Mouse (Mus musculus) splenic B cell, adult 2 months (primary cell): ENCODE data around the gene Stard3nl.
A peak's percentile ranks its signal among the peaks of the same experiment; 100 is the strongest.

Source experiments
- DNase-seq: peaks from one replicate; pipeline ENCODE4 v3.0.0-alpha.2; 2011; ENCODE audit warnings: low read depth, low spot score
- H3K27me3 ChIP-seq: 2 replicates; pipeline ENCODE4 v1.6.1; 2012; ENCODE audit warnings: mild to moderate bottlenecking, low read length, moderate library complexity, mixed read lengths; ENCODE audit not compliant: control insufficient read depth, poor library complexity, insufficient read depth, severe bottlenecking
- H3K36me3 ChIP-seq: 2 replicates; pipeline ENCODE4 v1.6.1; 2012; ENCODE audit warnings: mild to moderate bottlenecking, low read length, moderate library complexity, mixed read lengths; ENCODE audit not compliant: control insufficient read depth, poor library complexity, insufficient read depth, severe bottlenecking

The Stard3nl gene

DNA sequence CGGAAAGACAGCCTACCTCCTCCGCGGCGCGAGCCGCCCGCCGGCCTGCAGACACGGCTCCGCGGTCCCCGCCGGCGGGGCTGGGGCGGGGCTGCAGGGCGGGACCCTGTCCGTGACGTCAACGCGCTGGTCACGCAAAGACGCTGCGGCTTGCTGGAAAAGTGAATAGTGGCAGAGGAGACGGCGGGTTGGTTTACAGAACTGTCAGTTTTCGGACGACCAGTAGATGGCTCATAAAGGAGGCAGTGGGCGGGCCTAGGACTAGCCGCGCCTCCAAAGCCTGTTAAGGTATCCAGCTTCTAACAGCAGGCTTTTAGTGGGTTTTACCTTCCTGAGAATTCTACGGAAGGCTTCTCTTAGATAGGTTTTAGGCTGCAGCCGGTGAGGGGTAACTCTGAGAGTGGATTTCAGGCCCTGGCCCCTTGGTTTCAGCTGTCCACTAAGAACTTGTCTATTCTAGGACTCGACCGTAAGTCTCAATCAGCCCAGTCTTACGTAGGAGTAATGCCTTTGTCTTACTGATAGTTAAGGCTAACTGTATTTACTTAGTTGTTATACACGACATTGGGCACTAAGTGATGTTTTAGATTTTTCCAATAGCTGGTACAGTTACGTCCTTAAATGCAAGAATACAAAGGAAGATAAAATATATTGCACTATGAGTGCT, at the start of gene Stard3nl:
Gene Stard3nl, minus strand, starts transcription at position 108 of the 667 bp plus-strand sequence.
- H3K27me3 ChIP-seq, result no peaks in the 10 kb centered on the region
- H3K36me3 ChIP-seq, result no peaks in the 10 kb centered on the region
- peak; percentile 98 for DNase-seq

DNA sequence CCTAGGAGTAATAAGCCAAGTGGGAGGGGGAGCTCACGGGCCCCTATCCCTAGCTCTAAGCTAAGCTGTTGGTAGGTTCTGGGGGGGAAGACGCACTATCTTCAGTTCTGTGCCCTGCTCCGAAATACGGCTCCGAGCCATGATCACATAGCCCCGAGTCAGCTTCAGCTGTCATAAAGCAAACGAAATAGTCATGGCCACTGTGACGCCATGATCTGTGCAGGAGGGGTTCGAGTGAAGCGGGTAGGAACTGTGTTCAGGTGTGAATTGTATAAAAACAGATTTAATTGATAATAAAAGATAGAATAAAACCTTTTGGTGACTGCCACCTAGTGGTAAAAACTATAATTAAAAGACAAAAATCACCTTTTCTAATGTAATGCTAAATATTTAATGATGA, 42.4 kb upstream of the Stard3nl start:
- H3K27me3 ChIP-seq, result no peaks in the 10 kb centered on the region
- H3K36me3 ChIP-seq, result no peaks in the 10 kb centered on the region
- peak; percentile 42 for DNase-seq

DNA sequence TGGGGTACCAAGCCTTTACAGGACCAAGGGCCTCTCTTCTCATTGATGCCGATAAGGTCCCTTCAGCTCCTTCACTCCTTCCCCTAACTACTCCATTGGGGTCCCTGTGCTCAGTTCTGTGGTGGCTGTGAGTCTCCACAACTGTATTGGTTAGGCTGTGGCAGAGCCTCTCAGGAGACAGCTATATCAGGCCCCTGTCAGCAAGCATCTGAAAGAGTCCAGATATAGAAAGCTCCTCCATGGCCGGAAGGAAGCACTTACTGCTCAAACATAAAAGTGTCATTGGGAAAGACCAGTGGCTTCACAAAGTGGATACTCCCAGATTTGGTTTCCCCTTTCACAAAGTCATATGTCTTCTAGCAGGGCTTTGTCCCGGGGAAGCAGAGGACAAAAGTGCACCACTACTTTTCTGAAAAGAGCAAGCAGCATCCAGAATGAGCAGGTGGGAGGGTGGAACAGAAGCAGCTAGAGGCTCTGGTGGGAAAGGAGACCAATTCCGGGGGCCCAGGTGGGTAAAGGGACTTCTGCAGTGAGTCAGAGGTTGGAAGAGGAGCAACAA, 34.3 kb upstream of the Stard3nl start:
- no peak for DNase-seq
- no peaks in the 10 kb centered on the region for H3K27me3 ChIP-seq
- H3K36me3 ChIP-seq, result no peaks in the 10 kb centered on the region

DNA sequence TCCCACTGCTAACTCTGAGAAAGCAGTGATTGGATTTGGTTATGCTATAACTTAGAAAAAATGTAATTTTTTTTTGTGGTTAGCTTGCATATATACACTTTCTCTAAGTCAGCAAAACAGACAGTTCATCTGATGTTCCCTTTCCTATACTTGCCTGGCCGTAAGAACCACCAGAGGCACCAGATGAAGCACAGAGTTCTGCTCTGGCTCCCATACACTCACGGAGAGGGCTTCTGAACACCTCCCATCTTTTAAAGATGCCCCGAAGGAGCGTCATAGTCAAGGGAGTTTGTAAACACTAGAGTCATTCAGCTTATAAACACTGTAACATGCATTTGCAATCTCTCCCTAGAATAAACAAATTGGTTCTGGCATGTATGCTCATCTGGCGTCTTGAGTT, 32.5 kb upstream of the Stard3nl start:
- H3K27me3 ChIP-seq, result no peaks in the 10 kb centered on the region
- no peaks in the 10 kb centered on the region for H3K36me3 ChIP-seq
- no peak for DNase-seq

DNA sequence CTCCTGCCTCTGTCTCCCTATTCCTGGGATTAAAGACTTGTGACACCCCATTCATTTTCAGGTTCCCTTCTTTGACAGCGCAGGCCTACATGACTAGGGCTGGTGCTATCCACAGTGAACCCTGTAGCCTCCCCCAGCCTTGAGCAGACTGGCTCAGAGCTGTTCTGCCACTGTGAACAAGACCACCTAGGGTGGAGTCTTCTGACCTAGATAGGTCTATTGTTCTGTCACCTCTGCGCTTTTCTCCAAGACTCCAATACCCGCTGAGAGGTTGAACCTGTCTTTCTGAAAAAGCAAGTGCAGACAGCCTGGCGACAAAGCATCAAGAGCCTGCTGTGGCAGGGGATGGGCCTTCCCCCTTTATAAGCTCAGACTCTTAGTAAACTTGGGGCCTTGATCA, 29.0 kb upstream of the Stard3nl start:
- no peak for DNase-seq
- Histone ChIP-seq H3K36me3 (no peaks in the 10 kb centered on the region), H3K27me3 (no peaks in the 10 kb centered on the region)

DNA sequence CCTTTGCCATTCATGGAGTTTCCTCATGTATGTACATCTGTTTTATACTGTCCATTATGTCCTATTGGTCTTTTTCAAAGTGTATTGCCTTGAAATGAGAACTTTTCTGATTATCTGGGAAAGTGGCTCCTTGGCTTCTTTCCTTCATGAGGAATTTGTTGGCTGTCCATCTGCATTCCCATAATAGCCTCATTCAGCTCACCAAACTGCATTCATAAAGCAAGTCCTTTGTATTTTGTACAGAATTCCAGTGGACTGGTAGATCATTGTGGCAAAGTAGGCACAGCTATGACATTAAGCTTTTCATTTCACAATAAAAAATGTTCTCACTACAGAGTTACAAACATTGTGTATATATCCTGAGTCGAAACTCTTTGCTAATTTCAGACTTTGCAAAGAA, 26.9 kb upstream of the Stard3nl start:
- Histone ChIP-seq H3K27me3 (no peaks in the 10 kb centered on the region), H3K36me3 (no peaks in the 10 kb centered on the region)
- DNase-seq, result no peak

DNA sequence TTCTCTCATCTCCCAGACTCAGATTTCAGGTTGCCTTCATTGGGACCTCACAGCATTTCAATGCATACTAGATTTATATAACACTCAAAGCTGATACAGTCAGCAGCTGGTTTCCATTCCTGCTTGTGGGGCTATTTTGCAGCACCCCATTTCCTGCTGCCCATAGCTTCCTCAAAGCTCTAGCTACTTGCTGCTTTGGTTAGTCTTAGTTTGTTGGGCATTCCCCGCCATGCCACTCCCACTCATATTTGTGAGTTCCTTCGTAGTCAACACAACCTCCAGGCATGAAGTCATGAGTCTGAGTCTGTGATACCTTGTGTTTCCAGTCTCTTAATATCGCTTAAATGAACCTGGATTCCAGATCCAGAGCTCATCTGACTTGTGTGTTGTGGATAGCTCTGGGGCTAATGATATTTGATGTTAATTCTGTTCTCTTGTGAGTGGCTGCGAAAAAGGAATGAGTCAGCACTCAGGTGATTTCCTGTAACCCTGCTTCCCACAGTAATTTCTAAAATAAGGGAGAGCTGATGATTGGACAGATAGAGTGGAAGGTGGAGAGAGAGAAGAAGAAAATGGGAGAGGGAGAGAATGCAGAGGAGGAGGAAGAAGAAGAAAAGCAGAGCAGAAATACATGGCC, 22.4 kb upstream of the Stard3nl start:
- Histone ChIP-seq H3K36me3 (no peaks in the 10 kb centered on the region), H3K27me3 (no peaks in the 10 kb centered on the region)
- peak; percentile 69 for DNase-seq

DNA sequence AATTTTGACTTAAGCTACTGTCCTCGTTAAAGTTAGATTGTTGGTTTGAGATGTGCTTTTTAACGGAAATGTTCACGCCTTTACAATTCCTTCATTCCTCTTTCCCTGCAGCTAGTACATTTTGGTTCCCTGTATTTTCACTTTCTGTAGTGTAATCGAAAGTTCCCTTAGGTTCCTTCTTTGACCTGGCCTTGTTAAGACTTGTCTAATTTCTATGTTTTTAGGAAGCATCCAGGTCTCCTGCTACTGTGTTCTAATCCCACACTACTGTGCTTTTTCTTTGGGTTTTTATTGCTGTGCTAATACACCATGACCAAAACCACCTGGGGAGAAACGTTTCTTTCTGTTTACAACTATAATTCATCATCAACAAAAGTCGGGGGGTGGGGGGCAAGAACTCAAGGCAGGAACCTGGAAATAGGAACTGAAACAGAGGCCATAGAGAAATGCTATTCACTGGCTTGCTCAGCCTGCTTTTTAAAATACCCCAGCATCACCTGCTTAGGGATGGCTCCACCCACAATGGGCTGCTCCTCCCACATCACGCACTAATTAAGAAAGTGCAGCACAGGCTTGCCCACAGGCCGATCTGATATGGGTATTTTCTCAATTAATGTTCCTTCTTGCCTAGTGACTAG, 20.4 kb upstream of the Stard3nl start:
- H3K27me3 ChIP-seq, result no peaks in the 10 kb centered on the region
- H3K36me3 ChIP-seq, result no peaks in the 10 kb centered on the region
- peak; percentile 70 for DNase-seq

DNA sequence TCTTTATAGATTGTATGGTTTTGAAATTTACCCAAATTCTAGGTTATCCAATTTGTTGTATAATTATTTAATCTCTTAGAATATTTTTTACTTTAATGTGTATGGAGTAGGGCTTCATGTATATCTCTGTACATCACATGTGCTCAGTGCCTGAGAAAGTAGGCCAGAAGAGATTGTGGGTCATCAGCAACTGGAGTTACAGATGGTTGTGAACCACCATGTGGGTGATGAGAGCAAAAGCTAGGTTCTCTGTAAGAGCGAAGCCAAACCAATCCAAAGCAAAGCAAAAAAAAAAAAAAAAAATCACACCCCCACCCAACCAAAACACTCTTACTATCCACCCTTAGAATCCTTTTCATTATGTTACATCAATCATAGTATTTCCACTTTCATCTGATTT, 19.7 kb upstream of the Stard3nl start:
- no peaks in the 10 kb centered on the region for H3K27me3 ChIP-seq
- no peaks in the 10 kb centered on the region for H3K36me3 ChIP-seq
- DNase-seq, result no peak

DNA sequence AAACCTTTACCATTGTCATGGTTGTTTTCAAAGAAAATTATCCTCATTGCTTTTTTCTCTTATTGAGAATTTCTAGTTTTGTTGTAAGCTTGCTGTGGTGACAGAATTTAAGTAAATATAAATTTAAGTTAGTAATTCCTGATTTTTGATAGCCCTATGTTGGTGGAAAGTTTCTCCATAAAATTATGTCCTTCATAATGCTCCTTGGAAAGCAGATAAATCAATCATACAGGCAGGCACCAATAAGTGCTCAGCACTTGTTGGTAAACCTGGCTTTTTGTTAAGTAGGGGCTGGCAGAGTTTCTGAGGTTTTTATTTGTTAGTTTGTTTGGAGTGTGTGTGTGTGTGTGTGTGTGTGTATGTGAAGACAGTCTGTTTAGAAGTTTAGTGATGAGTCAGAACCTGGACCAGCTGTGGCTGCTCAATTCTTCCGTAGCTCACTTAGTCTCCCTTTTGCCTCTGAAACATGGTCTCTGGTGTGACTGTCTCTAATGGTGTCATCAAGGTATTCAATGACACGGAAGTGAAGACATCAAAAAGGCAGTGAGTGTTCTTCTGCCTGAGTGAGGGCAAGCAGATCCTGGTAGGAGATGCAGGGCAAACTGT, 16.8 kb upstream of the Stard3nl start:
- no peaks in the 10 kb centered on the region for H3K36me3 ChIP-seq
- DNase-seq, result no peak
- no peaks in the 10 kb centered on the region for H3K27me3 ChIP-seq

DNA sequence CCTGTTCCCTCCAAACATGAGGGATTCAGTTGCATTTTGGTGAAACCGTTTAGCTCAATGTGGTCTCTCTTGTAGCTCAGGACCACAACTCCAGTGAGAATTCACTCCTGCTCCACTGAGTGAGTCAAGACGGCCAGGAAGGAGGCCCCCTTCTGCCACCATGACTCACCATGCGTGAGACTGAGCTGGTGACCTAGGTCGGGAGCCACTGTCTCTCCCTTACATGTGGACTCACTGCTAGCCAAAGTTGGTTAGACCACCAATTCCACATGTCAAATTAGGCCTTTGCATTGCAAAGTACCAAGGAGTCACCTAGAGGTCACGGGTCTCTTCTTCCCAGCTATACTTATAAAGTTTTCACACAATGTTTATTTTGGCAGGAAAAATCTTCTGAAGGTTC, 16.3 kb upstream of the Stard3nl start:
- Histone ChIP-seq H3K27me3 (no peaks in the 10 kb centered on the region), H3K36me3 (no peaks in the 10 kb centered on the region)
- DNase-seq, result no peak

DNA sequence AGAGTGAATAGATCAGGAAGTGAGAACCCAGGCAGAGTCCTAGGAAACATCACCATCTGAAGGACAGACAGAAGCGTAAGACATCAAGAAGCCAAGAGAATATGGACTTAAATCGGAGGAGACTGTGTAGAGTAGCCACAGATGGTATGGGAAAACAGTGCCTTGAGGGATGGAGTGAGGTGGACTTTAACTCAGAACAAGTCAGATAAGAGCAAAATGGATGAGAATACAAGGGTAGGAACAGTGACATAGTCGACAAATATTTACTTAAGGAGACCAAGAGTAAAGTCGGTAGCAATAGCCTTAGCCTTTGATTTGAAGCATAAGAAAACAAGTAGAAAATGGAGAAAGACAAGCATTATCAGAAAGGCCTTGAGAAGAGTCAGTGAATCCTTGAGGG, 15.1 kb upstream of the Stard3nl start:
- H3K36me3 ChIP-seq, result no peaks in the 10 kb centered on the region
- no peaks in the 10 kb centered on the region for H3K27me3 ChIP-seq
- no peak for DNase-seq

DNA sequence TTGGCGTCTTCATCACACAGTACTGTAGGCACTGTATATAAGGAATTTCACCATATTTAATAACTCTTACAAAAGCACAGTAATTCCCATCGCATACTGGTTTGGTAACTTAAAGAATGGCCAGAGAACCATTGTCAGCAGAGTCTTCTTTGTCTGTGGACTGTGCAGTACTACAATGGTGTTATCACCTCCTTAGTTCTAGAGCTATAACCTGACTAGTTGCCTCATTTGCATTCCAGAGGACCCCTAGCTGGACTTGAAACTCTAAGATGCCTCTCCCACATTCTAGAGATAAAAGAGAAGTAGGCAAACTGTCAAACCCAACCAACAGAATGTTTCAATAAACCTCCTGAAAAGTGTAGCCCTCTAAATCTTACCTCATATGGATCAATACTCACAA, 12.4 kb upstream of the Stard3nl start:
- DNase-seq, result no peak
- H3K27me3 ChIP-seq, result no peaks in the 10 kb centered on the region
- H3K36me3 ChIP-seq, result no peaks in the 10 kb centered on the region

DNA sequence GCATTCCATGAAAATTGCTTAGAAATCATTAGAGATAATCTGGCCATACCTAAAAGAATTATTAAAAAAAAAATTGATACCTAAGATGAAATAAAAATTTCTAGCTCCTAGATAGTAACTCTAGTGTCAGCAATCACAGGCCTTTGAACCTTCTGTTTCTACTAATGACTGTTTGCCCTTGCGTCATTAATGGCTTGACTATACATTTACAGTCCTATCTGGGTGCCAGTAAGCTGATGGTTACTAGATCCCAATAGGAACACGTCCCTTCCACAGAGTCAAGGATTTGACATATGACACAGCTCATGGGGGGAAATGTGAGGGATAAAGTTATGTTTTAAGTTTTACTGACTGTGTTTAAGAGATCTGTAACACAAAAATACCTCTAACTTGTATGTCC, 9.0 kb upstream of the Stard3nl start:
- Histone ChIP-seq H3K36me3 (no peaks in the 10 kb centered on the region), H3K27me3 (no peaks in the 10 kb centered on the region)
- DNase-seq, result no peak
